Mouse (Mus musculus) myocyte (in vitro differentiated cells): ENCODE data around the gene Gm4881.

Experiments used
- E2F4 ChIP-seq: IDR thresholded peaks from one replicate; pipeline ENCODE4 v1.6.1; 2011; ENCODE audit warnings: mild to moderate bottlenecking, control low read depth, moderate library complexity; ENCODE audit not compliant: insufficient read depth
- MAX ChIP-seq: IDR thresholded peaks from one replicate; pipeline ENCODE4 v1.6.1; 2011; ENCODE audit warnings: low read depth, mild to moderate bottlenecking, control low read depth
- MYOG ChIP-seq, 3 experiments: IDR thresholded peaks; one replicate each; pipeline ENCODE4 v1.6.1; 2011; ENCODE audit warnings: control low read depth in 2 of 3, low read depth in 2 of 3, mild to moderate bottlenecking in 2 of 3; ENCODE audit not compliant: insufficient read length in 2 of 3, control insufficient read depth in 1 of 3, insufficient read depth in 1 of 3
- POLR2A ChIP-seq: IDR thresholded peaks from one replicate; pipeline ENCODE4 v1.6.1; 2011; ENCODE audit warnings: low read depth, mild to moderate bottlenecking, control low read depth, moderate library complexity; ENCODE audit not compliant: insufficient read length
- POLR2AphosphoS2 ChIP-seq: IDR thresholded peaks from one replicate; pipeline ENCODE4 v1.6.1; 2011; ENCODE audit warnings: low read depth, control low read depth; ENCODE audit not compliant: insufficient read length
- TCF3 ChIP-seq: IDR thresholded peaks from one replicate; pipeline ENCODE4 v1.6.1; 2011; ENCODE audit warnings: low read depth, control low read depth; ENCODE audit not compliant: insufficient read length

DNA sequence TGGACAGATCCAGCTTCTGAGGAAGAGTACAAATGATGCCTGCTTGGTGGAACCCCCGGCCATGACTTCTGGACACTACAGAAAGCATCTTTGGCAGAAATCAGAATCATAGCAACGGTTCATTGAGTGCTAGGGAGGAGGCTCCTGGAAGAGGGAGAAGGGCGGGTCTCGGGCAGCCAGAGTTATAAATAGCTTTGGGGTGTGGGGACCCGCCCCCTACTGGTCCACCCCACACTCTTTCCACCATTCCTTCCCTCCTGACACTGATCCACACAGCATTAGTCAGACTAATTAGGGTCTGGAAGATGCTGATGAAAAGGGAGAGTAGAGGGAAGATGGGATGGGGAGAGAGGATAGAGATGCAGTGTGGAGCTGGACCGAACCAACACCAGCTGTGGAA, 37.7 kb downstream of the Gm4881 start:
- no peak for TF ChIP-seq E2F4
- no peak for TF ChIP-seq MAX
- no peak for TF ChIP-seq POLR2AphosphoS2
- no peak for TF ChIP-seq MYOG (IDR thresholded peaks at IDR 0.05; ENCODE audit: control insufficient read depth in 1 of 3, insufficient read depth in 1 of 3, insufficient read length in 2 of 3, low read depth in 2 of 3)
- TF ChIP-seq POLR2A, result no peak
- TF ChIP-seq TCF3, result no peak
